Mouse (Mus musculus) neural tube, embryonic 12.5 days (tissue): ENCODE measurements around the gene Tll1. TPM values are rescaled to one million over a fixed set of nuclear protein-coding genes. Genes with fewer than 3 reads are reported as not detected.
"Not testable (repeated sequence)": the region's sequence is repeated elsewhere in the genome, so short reads cannot be mapped to it uniquely, and the experiment has no call there.

Source experiments
- ATAC-seq: fragments of 200-750 bp; cut with Nextera tagmentation; 2 replicates; pipeline ENCODE4 v1.8.0; 2017; ENCODE audit warnings: low read depth, mild to moderate bottlenecking, moderate TSS enrichment, moderate library complexity; ENCODE audit not compliant: low FRiP score
- H3K27ac ChIP-seq: fragments of 300-500 bp; sonication (generic); 2 replicates; pipeline ENCODE4 v1.5.1; 2016
- H3K27me3 ChIP-seq: fragments of 300-500 bp; sonication (generic); replicated peaks from 2 replicates; pipeline ENCODE4 v1.6.1; 2016; ENCODE audit warnings: mild to moderate bottlenecking
- H3K36me3 ChIP-seq: fragments of 300-500 bp; sonication (generic); 2 replicates; pipeline ENCODE4 v1.6.1; 2016; ENCODE audit warnings: mild to moderate bottlenecking
- H3K4me1 ChIP-seq: fragments of 300-500 bp; sonication (generic); 2 replicates; pipeline ENCODE4 v1.6.1; 2016
- H3K4me2 ChIP-seq: fragments of 300-500 bp; sonication (generic); replicated peaks from 2 replicates; pipeline ENCODE4 v1.6.1; 2016; ENCODE audit warnings: mild to moderate bottlenecking
- H3K4me3 ChIP-seq: fragments of 300-500 bp; sonication (generic); 2 replicates; pipeline ENCODE4 v1.5.1; 2016
- H3K9ac ChIP-seq: fragments of 300-500 bp; sonication (generic); 2 replicates; pipeline ENCODE4 v1.6.1; 2016; ENCODE audit warnings: mild to moderate bottlenecking
- H3K9me3 ChIP-seq: fragments of 300-500 bp; sonication (generic); 2 replicates; pipeline ENCODE4 v1.6.1; 2016; ENCODE audit warnings: mild to moderate bottlenecking
- WGBS: fragments of 180-500 bp; shearing (Covaris S2); methylation state at CpG from one replicate; pipeline ENCODE4 v1.1.7; 2016; 5-methylcytosine and 5-hydroxymethylcytosine counted together
- polyA plus RNA-seq: library from polyadenylated mRNA; unstranded; fragments of >200 nt; fragmentation: Nextera tagmentation; extraction: Ambion mirVana; gene quantifications from 2 replicates; pipeline ENCODE4 v1.2.1, GENCODE M21; 2016

Gene Tll1
- polyA plus RNA-seq, 1 experiment from 2014 or later = 2.7 TPM

- H3K4me2 ChIP-seq = no peak overlapping the region
- H3K4me1 ChIP-seq = no peaks in the 10 kb centered on the region
- no peaks in the 10 kb centered on the region for H3K36me3 ChIP-seq
- 22% methylated on average over 3 of the region's 3 CpGs for WGBS
- no peaks in the 10 kb centered on the region for H3K9me3 ChIP-seq
- ATAC-seq = no peak
- H3K4me3 ChIP-seq = no peak overlapping the region
- H3K27me3 ChIP-seq = no peaks in the 10 kb centered on the region
- H3K27ac ChIP-seq = no peak overlapping the region
- H3K9ac ChIP-seq = no peak overlapping the region
Measured at GRCm38 (mm10) chr8:64048556-64048955, 157.5 kb downstream of the Tll1 start.

- WGBS = 43% methylated on average over 9 of the region's 9 CpGs
- H3K9me3 ChIP-seq = no peaks in the 10 kb centered on the region
Measured at GRCm38 (mm10) chr8:64047963-64048505, 158.0 kb downstream of the Tll1 start.

GRCm38 (mm10) chr8:64041303-64041884 is 164.7 kb downstream of the Tll1 start:
- no peaks in the 10 kb centered on the region for H3K9me3 ChIP-seq
- H3K27ac ChIP-seq = no peak overlapping the region
- WGBS = 75% methylated on average over 6 of the region's 6 CpGs
- no peaks in the 10 kb centered on the region for H3K27me3 ChIP-seq
- H3K4me1 ChIP-seq = no peaks in the 10 kb centered on the region
- no peaks in the 10 kb centered on the region for H3K36me3 ChIP-seq
- no peak overlapping the region for H3K4me3 ChIP-seq
- H3K9ac ChIP-seq = no peak overlapping the region
- no peak for ATAC-seq
- H3K4me2 ChIP-seq = no peak overlapping the region

More at GRCm38 (mm10) chr8:64047963-64048505, 158.0 kb downstream of the Tll1 start:
- no peaks in the 10 kb centered on the region for H3K36me3 ChIP-seq
- no peak for ATAC-seq
- H3K27me3 ChIP-seq = no peaks in the 10 kb centered on the region
- H3K4me2 ChIP-seq = no peak overlapping the region
- no peak overlapping the region for H3K9ac ChIP-seq
- H3K4me3 ChIP-seq = no peak overlapping the region
- H3K4me1 ChIP-seq = no peaks in the 10 kb centered on the region
- no peak overlapping the region for H3K27ac ChIP-seq

GRCm38 (mm10) chr8:64030672-64031385 is 175.2 kb downstream of the Tll1 start:
- Histone ChIP-seq H3K27ac (no peak overlapping the region), H3K4me3 (no peak overlapping the region), H3K9me3 (no peaks in the 10 kb centered on the region), H3K36me3 (no peaks in the 10 kb centered on the region), H3K9ac (no peak overlapping the region), H3K4me1 (no peaks in the 10 kb centered on the region), H3K27me3 (no peaks in the 10 kb centered on the region), H3K4me2 (no peak overlapping the region)
- 92% methylated on average over 4 of the region's 4 CpGs for WGBS
- ATAC-seq = no peak

GRCm38 (mm10) chr8:64030081-64030480 is 176.0 kb downstream of the Tll1 start:
- no peak overlapping the region for H3K27ac ChIP-seq
- H3K4me1 ChIP-seq = no peaks in the 10 kb centered on the region
- H3K9me3 ChIP-seq = no peaks in the 10 kb centered on the region
- no peaks in the 10 kb centered on the region for H3K27me3 ChIP-seq
- H3K4me3 ChIP-seq = no peak overlapping the region
- no peak for ATAC-seq
- no peak overlapping the region for H3K4me2 ChIP-seq
- no peaks in the 10 kb centered on the region for H3K36me3 ChIP-seq
- no peak overlapping the region for H3K9ac ChIP-seq

GRCm38 (mm10) chr8:64029525-64029924 is 176.5 kb downstream of the Tll1 start:
- H3K4me1 ChIP-seq = no peaks in the 10 kb centered on the region
- WGBS = 85% methylated on average over 3 of the region's 3 CpGs
- H3K36me3 ChIP-seq = no peaks in the 10 kb centered on the region
- no peak overlapping the region for H3K9ac ChIP-seq
- H3K27ac ChIP-seq = no peak overlapping the region
- ATAC-seq = no peak
- no peaks in the 10 kb centered on the region for H3K9me3 ChIP-seq
- no peak overlapping the region for H3K4me3 ChIP-seq
- no peak overlapping the region for H3K4me2 ChIP-seq
- H3K27me3 ChIP-seq = no peaks in the 10 kb centered on the region

- Histone ChIP-seq H3K36me3 (no peaks in the 10 kb centered on the region), H3K4me2 (no peak overlapping the region), H3K4me3 (no peak overlapping the region), H3K9ac (no peak overlapping the region), H3K27me3 (no peaks in the 10 kb centered on the region), H3K4me1 (no peaks in the 10 kb centered on the region), H3K9me3 (no peaks in the 10 kb centered on the region), H3K27ac (no peak overlapping the region)
- WGBS = 64% methylated on average over 5 of the region's 5 CpGs
- ATAC-seq = peak; percentile 28; the same call in 1 of the 2 replicates
Measured at GRCm38 (mm10) chr8:64024359-64024758, 181.7 kb downstream of the Tll1 start.

GRCm38 (mm10) chr8:64023579-64023978 is 182.5 kb downstream of the Tll1 start:
- no peak overlapping the region for H3K4me3 ChIP-seq
- no peaks in the 10 kb centered on the region for H3K36me3 ChIP-seq
- no peak overlapping the region for H3K4me2 ChIP-seq
- 40% methylated on average over 5 of the region's 5 CpGs for WGBS
- no peaks in the 10 kb centered on the region for H3K27me3 ChIP-seq
- H3K9me3 ChIP-seq = no peaks in the 10 kb centered on the region
- peak; percentile 65; the same call in 1 of the 2 replicates for ATAC-seq
- no peak overlapping the region for H3K27ac ChIP-seq
- no peak overlapping the region for H3K9ac ChIP-seq
- H3K4me1 ChIP-seq = no peaks in the 10 kb centered on the region

GRCm38 (mm10) chr8:64023027-64023426 is 183.0 kb downstream of the Tll1 start:
- ATAC-seq = peak; percentile 41; the same call in 1 of the 2 replicates
- Histone ChIP-seq H3K36me3 (no peaks in the 10 kb centered on the region), H3K27me3 (no peaks in the 10 kb centered on the region), H3K9ac (no peak overlapping the region), H3K4me1 (no peaks in the 10 kb centered on the region), H3K27ac (no peak overlapping the region), H3K4me3 (no peak overlapping the region), H3K9me3 (no peaks in the 10 kb centered on the region), H3K4me2 (no peak overlapping the region)
- WGBS = 83% methylated on average over 2 of the region's 2 CpGs

GRCm38 (mm10) chr8:63970612-63971391 is 235.3 kb downstream of the Tll1 start:
- WGBS = 16% methylated on average over 9 of the region's 9 CpGs
- not testable (repeated sequence) for H3K27ac ChIP-seq, H3K4me1 ChIP-seq, H3K4me2 ChIP-seq, H3K4me3 ChIP-seq, H3K9ac ChIP-seq, H3K27me3 ChIP-seq, ATAC-seq, H3K36me3 ChIP-seq, H3K9me3 ChIP-seq
